Mouse (Mus musculus): ENCODE measurements at regions not wholly inside any gene's neighbourhood (a gene's known extent, or its start where the extent isn't known, plus 50 kb on each side); places are given as distances from the start of the nearest gene placed in this dataset.

DNA sequence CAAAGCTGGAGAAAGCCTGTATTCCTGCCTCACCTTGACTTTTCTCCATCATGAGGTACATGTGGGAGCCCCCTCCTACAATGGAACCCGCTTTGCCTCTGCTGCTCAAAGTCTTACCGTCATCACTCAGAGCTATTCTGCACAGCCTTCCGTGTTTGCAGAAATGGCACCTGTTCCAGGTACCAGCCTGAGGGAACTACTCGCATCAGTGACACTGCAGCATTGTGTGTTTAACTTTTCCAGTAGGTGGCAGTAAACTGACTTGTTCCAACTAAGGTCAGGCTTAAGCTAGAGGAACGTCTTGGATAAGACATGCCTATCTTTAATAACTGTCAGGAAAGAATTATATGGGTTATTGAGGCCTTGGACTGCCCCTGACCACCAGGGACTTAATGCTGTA, 71.4 kb downstream of the Fam173b start:
- intact Hi-C loops (cut with DNase I), result loop anchor here (10.0 kb wide), 1 partner anchor 762 kb away; no protein-coding TSS in a partner anchor
- no peak for DNase-seq

- peak in 1 of 2 experiments; percentile 32 for DNase-seq
- intact Hi-C loops (cut with DNase I), result loop anchor here (10.0 kb wide), 1 partner anchor 758 kb away; no protein-coding TSS in a partner anchor
Measured at GRCm38 (mm10) chr15:31676771-31677191, 75.1 kb downstream of the Fam173b start.

GRCm38 (mm10) chr15:31693109-31693508, 91.5 kb downstream of the Fam173b start:
- no peak for DNase-seq
- intact Hi-C loops (cut with DNase I), result no loop called here

- intact Hi-C loops (cut with DNase I), result no loop called here
Measured at GRCm38 (mm10) chr15:31694877-31695671, 93.4 kb downstream of the Fam173b start.

DNA sequence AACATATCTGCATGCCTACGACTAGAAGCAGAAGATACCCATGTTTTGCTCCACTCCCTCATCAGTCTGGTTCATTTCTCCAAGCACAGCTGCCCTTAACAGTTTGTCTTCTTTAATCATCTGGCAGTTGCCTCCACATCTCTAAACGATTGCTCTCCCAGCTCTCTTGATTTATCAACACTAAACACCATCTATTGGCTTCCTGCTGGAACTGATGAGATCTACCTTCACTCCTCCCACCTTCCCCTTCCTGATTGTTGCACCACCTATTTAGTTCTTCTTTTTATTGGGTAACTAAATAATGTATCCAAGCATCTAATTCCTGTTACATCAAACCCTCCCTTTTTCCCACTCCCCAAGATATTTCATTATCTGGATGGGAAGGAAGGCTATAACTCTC, 101.7 kb downstream of the Fam173b start:
- no peak for DNase-seq

More at GRCm38 (mm10) chr15:31694877-31695671, 93.4 kb downstream of the Fam173b start:
- DNase-seq, result no peak

GRCm38 (mm10) chr15:31707416-31707815, 105.8 kb downstream of the Fam173b start:
- intact Hi-C loops (cut with DNase I), result no loop called here
- no peak for DNase-seq

More for the DNA sequence above, 101.7 kb downstream of the Fam173b start:
- intact Hi-C loops (cut with DNase I), result no loop called here

- intact Hi-C loops (cut with DNase I), result no loop called here
- DNase-seq, result no peak
Measured at GRCm38 (mm10) chr15:31721019-31721418, 119.4 kb downstream of the Fam173b start.

GRCm38 (mm10) chr15:31722429-31722828, 120.8 kb downstream of the Fam173b start:
- intact Hi-C loops (cut with DNase I), result no loop called here
- no peak for DNase-seq

DNA sequence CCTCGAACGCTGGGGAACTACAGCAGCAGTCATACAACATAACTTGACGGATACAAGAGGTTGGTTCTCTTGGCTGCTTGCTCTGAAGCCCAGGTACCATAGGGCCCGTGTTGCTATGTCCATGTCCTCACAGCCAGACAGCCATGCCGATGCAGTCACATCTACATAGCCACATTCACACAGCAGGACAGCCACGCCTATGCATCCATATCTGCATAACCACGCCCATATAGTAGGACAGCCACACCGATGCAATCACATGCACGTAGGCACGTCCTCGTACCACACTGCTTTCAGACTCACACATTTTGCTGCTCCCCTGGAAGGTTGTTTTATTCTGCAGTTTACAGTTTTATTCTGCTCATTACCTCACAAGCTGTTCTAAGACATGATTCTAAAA, 122.6 kb downstream of the Fam173b start:
- intact Hi-C loops (cut with DNase I), result no loop called here
- DNase-seq, result no peak

DNA sequence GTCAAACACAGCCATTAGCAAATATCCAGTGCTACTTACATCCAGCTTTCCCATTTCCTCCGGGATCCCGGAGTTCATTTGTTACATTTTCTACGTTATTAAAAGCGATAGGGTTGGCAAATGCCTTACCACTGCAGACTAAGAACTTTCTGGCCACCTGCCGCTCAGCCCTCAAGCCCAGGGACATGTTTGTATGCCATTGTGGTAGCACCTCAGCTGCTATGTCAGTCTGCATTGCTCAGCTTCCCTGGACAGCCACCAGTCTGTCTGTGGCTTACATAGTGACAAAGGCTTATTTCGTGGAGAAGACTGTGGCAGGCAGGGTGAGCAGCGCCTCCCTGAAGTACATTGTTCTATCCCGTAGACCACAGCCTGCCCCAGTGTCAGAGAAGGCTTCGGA, 127.5 kb downstream of the Fam173b start:
- DNase-seq, result no peak
- intact Hi-C loops (cut with DNase I), result no loop called here

DNA sequence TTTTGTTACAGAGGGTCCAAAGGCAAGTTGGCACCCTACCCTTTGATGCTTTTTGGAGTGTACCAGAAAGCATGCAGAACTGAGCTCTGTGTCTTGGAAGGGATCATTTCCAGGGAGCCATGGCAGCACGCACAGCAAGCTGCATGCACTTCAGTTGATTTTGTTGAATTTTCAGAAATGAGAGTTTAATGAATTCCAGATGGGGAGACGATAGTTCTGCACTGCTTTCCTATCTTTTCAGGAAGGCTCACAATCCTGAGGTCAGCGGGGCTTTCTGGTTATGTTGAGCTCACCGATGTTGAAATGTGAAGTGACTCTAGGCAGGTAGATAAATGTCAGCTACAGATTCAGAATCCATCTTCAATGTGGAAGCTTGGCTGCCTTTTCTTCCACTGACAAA, 140.0 kb downstream of the Fam173b start:
- intact Hi-C loops (cut with DNase I), result no loop called here

DNA sequence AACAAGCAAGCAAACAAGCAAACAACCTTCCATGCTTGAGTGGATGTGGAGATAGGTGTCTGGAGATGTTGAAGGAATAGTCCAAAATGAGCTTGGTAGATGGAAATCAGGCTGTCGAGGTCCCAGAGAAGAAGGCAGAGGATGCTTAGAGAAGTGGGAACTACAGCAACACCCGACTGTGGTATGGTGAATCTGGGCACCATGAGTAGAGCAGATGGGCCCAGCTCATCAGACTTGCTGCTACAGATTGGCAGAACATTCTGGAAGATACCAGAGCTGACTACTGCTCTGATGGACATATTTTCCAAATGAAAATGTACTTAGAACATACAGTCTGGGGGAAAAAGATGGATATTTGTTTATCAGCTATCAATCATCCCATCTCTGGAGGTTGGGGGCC, 142.9 kb downstream of the Fam173b start:
- intact Hi-C loops (cut with DNase I), result no loop called here
- DNase-seq, result no peak

More for the DNA sequence above, 140.0 kb downstream of the Fam173b start:
- DNase-seq, result no peak

DNA sequence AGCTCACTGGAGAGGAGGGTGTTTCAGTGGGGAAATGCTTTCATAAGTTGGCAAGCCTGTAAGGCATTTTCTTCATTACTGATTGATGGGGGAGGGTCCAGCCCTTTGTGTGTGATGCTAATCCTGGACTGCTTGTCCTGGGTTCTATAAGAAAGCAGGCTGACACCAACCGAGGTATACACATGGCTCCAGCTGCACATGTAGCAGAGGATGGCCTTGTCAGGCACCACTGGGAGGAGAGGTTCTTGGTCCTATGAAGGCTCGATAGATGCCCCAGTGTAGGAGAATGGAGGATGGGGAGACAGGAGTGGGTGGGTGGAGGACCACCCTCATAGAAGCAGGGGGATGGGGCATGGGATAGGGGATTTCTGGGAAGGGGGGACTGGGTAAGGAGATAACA, 151.0 kb downstream of the Fam173b start:
- DNase-seq, result no peak
- intact Hi-C loops (cut with DNase I), result no loop called here

- no peak for DNase-seq
- intact Hi-C loops (cut with DNase I), result no loop called here
Measured at GRCm38 (mm10) chr15:31753578-31754281, 152.1 kb downstream of the Fam173b start.

DNA sequence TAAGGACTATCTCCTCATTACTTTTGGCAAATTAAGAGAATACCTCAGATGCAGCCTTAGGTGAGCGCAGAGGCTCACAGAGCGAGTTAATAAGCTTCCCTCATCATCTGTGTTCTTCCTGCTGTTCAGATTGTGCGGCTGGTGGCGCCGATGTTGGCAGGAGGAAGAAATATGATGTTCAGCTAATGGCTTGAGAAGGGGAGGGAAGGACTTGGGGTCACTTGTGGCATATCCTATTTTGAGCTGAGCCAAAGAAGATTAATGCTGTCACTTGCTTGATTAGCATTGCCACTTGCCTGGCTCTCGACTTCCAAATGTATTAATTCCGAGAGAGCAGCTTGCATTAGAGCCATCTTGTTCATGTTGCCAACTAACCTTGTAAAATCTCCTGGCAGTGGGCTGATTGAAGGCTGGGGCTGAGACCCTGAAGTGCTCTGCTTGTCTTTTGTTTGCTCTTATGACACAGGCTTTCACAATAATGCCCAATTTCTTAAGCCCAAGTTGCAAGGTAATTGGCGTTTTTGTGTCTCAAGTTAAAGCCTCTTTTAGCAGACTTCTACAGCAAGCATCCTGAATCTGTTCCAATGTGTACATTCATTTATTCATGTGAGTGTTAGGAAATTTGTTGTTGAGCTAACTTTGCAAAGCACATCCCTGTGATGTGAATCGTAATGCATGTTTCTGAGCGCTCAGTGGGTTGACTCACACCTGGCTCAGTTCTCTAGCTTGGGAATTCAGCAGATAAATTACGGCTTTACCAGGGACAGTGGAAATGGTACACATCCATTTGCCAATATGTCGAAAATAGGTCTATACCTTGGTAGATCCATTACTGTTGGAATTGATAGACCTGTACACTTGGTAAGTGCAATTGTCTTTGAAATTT, 167.6 kb downstream of the Fam173b start:
- intact Hi-C loops (cut with DNase I), result no loop called here
- DNase-seq, result no peak

DNA sequence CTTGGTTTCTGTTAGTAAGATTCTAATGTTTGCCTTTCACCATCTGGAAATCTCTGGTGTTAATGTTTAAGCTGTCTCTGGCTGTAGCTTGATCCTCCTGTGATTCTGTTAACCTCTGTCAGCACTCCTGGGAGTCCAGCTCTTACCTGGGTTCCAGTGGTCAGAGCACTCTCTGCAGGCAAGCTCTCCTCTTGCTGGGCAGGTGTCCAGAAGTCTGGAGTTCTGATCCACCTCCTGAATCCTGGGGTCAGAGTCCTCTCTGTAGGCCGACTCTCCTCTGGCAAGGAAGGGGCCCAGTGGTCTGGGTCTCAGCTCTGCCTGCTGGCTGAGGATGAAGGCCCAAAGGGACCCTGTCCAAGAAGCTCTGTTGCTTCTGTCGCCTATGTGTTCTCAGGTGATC, 181.4 kb downstream of the Fam173b start:
- intact Hi-C loops (cut with DNase I), result no loop called here
- no peak for DNase-seq

DNA sequence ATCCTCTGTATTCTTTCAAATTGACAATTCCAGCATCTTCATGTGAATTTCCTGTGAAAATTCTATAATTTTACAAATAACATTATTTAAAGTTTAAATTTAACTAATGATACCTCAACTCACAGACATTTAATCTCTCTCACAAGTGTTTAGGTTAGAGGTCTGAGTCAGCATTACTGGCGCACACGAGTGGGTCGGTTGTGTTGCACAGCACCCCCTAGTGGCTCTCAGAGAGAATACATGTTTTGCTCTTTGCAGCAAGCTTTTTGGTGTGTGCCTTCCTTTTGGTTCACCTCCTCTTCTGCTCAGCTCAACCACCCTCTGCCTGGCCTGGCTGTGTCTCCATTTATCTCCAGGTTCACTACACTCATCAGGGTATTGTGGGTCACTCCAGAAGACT, 183.4 kb downstream of the Fam173b start:
- no peak for DNase-seq
- intact Hi-C loops (cut with DNase I), result no loop called here

- intact Hi-C loops (cut with DNase I), result no loop called here
Measured at GRCm38 (mm10) chr15:31798863-31799262, 197.2 kb downstream of the Fam173b start.

GRCm38 (mm10) chr15:31805522-31805921, 203.9 kb downstream of the Fam173b start:
- DNase-seq, result no peak

More at GRCm38 (mm10) chr15:31798863-31799262, 197.2 kb downstream of the Fam173b start:
- no peak for DNase-seq

GRCm38 (mm10) chr15:31815551-31815950, 213.9 kb downstream of the Fam173b start:
- no peak for DNase-seq
- intact Hi-C loops (cut with DNase I), result no loop called here

More at GRCm38 (mm10) chr15:31805522-31805921, 203.9 kb downstream of the Fam173b start:
- intact Hi-C loops (cut with DNase I), result no loop called here

GRCm38 (mm10) chr15:31819219-31819618, 217.6 kb downstream of the Fam173b start:
- intact Hi-C loops (cut with DNase I), result no loop called here
- no peak for DNase-seq
